Mouse (Mus musculus) left cerebral cortex, postnatal 36 days (tissue): ENCODE results near the gene Fer1l5. TPM values are rescaled to one million over a fixed set of nuclear protein-coding genes. Genes with fewer than 3 reads are reported as not detected.
A peak's percentile ranks its signal among the peaks of the same experiment; 100 is the strongest.

Source experiments
- DNase-seq, 2 experiments: peaks; one replicate each; pipeline ENCODE4 v3.0.0; 2021 to 2022; ENCODE audit warnings: low spot score in 2 of 2, mixed read lengths in 1 of 2
- intact Hi-C: fragments of 180-260 bp; cut with DNase I; formaldehyde crosslinking; loops from one replicate; pipeline ENCODE4 v1.15.1; 2025
- microRNA-seq: library from miRNA; unstranded; fragments of <30 nt; microRNA quantifications from one replicate; pipeline ENCODE4 v1.2.0, GENCODE M21; 2022
- total RNA-seq, 2 experiments: library from RNA; stranded (reverse); gene quantifications; 2 replicates each; pipeline ENCODE4 v1.2.3; 2021

Gene Fer1l5
- total RNA-seq, 2 experiments from 2014 or later, result not detected

GRCm38 (mm10) chr1:36469811-36470444 is 97.8 kb downstream of the Fer1l5 start:
- intact Hi-C loops, result loop anchor here (2.0 kb wide), 1 partner anchor 101 kb away; the partner anchor contains the start of gene Kansl3
- DNase-seq, result no peak

GRCm38 (mm10) chr1:36471181-36472105 is 99.4 kb downstream of the Fer1l5 start, which contains the start of gene Cnnm4:
Cnnm4 (plus strand) TSS chr1:36471620.
- intact Hi-C loops, result loop anchor here (1.0 to 2.0 kb wide), 3 partner anchors 27 to 103 kb away; partner anchors contain the start of genes Cnnm3 and Kansl3
- DNase-seq, result peak; percentile 85 to 88

Small RNAs within 50 kb of the gene (microRNA-seq; reads per million reads assigned to microRNA genes)
- 1.3 reads per million for gene Mir6898

Other genes with a start within 250 kb of the Fer1l5 start
- gene Uggt1, start 127.6 kb upstream of the Fer1l5 start, total RNA-seq, result 10 to 100 TPM; 38.4 to 51.8 TPM
- under 1 TPM; 0.32 to 0.91 TPM for gene Neurl3, start 97.6 kb upstream of the Fer1l5 start, total RNA-seq
- gene Arid5a, start 64.6 kb upstream of the Fer1l5 start, total RNA-seq, result 10 to 100 TPM; 14.5 to 14.8 TPM
- gene Kansl3, start 3.1 kb upstream of the Fer1l5 start, total RNA-seq, result 10 to 100 TPM; 53.5 to 65.2 TPM
- gene Lman2l, start 73.0 kb downstream of the Fer1l5 start, total RNA-seq, result 10 to 100 TPM; 34.3 to 43.6 TPM
- gene Cnnm4, start 99.3 kb downstream of the Fer1l5 start, total RNA-seq, result 10 to 100 TPM; 13.3 to 14.0 TPM
- 10 to 100 TPM; 30.4 to 32.9 TPM for gene Cnnm3, start 139.6 kb downstream of the Fer1l5 start, total RNA-seq
- gene Ankrd23, start 164.6 kb downstream of the Fer1l5 start, total RNA-seq, result 1 to 10 TPM; 3.1 to 9.6 TPM
- not detected for gene Gm42417, start 167.1 kb downstream of the Fer1l5 start, total RNA-seq
- 10 to 100 TPM; 11.9 to 15.8 TPM for gene Ankrd39, start 175.2 kb downstream of the Fer1l5 start, total RNA-seq
- gene Sema4c, start 186.1 kb downstream of the Fer1l5 start, total RNA-seq, result 10 to 100 TPM; 15.8 to 16.4 TPM